Mouse (Mus musculus) megakaryocyte-erythroid progenitor cell, adult 5-6 weeks (primary cell): ENCODE measurements around the gene Qk. TPM values are rescaled to one million over a fixed set of nuclear protein-coding genes. Genes with fewer than 3 reads are reported as not detected.

Source experiments
- ATAC-seq: replicated peaks from 2 replicates; pipeline ENCODE4 v1.8.0; 2016; ENCODE audit warnings: mild to moderate bottlenecking, inconsistent platforms; ENCODE audit not compliant: severe bottlenecking, poor library complexity, low FRiP score, low TSS enrichment
- total RNA-seq, 2 experiments: library from RNA; stranded (forward) in 1 of 2; stranded (reverse) in 1 of 2; fragments of 200-1000, 215-1000 nt in 1 of 2; fragments of >200 nt in 1 of 2; fragmentation: Nextera tagmentation in 1 of 2; gene quantifications; 2 replicates each; pipeline ENCODE4 v1.2.3; 2014 to 2017

Gene Qk
- total RNA-seq, 2 experiments from 2014 or later, result 57.6 to 96.3 TPM

- ATAC-seq, result no peak
Measured at GRCm38 (mm10) chr17:10160415-10160814, 159.2 kb downstream of the Qk start.

DNA sequence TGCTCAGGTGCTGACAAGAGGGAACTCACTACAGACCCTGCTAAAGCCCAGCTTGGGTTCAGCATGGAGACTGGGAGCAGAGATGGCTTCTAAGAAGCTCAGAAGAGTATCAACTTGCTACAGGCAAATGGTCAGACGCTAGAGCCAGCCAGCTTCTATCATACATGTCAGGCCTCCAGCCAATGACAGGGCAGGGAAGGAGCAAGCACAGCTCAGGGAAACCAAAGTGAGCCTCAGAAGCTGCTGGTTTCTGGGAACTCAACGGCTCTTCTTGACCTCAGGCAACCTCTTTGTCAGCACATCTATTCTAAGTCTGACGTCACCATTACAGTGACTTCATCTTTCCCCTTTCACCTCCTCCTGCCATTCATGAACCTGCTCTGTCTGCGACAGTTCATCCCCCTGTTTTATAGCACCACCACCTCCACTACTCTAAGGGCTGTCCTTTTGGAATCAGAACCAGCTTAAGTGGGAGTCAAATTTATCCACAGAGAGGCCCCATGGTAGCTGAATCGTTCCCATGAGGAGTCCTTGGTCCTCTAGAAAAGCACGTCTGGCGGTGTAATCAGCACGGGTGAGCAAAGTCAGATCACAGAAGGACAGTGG, 166.7 kb downstream of the Qk start:
- ATAC-seq, result no peak
